ENCODE assay signal across 29 mouse cellular contexts in the genomic region with DNA sequence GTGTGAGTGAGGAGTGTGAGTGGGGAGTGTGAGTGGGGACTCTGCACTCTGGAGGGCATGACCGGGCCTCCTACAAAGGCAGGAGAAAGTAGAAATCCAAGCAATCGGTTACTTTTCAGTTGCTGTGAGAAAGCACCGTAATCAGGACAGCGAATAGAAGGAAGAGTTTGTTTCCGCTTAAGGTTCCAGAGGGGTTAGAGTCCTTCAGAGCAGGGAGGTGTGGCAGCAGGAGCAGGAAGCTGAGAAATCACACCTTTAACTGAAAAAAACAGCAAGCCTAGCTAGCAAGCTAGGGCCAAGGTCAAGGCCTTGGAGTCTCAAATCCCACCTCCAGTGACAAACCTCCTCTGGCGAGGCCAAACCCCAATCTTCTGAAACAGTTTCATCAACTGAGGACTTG.
DNase-seq lines count a peak whose midpoint lies in the region; ATAC-seq lines count a peak whose summit lies in the region.
"Had no signal": no experiment of that assay in that cellular context is flagged by ENCODE, and none has a peak within 500 bp of the region (broad histone marks: within the 10 kb centered on the region; RNA-seq: fewer than 3 reads in every experiment).

No protein-coding gene starts in this region.

- H3K27ac ChIP-seq in liver, embryonic 13.5 days = 0 out of 2 replicates have a peak overlapping the region, but pooled peaks have one; percentile 3
- no peak overlapping the region for H3K27ac ChIP-seq in liver, embryonic 12.5 days
- peak overlapping the region; percentile 33 for H3K27ac ChIP-seq in stomach, embryonic 15.5 days
- H3K27ac ChIP-seq: embryonic facial prominence, embryonic 12.5 days; forebrain, embryonic 10.5 days; hindbrain, embryonic 13.5 days; kidney, postnatal 0 days; midbrain, embryonic 10.5 days; midbrain, embryonic 15.5 days had no signal

- peak; percentile 22 for DNase-seq in kidney, adult 11 months
- DNase-seq in kidney, postnatal 14 days = no peak
- no peak for DNase-seq in liver, embryonic 13.5 days
- peak; percentile 27 for DNase-seq in R1 (ENCODE audit: low read depth, low spot score)
- no peak for DNase-seq in gastrocnemius, adult 8-10 months (ENCODE audit: low spot score in 2 of 2)
- no peak for DNase-seq in frontal cortex, postnatal 25 days (ENCODE audit: low spot score in 2 of 2)
- DNase-seq: adrenal gland, postnatal 14 days; cerebellum, adult 11 months; cerebellum, adult 9-10 months; cerebellum, postnatal 36 days; gastrocnemius, postnatal 14 days; heart, adult 11 months; heart, postnatal 4 days; lung, embryonic 14.5 days; lung, postnatal 14 days; right cerebral cortex, postnatal 25 days; thymus, adult 18-20 months; thymus, postnatal 25 days had no signal

- H3K4me3 ChIP-seq in liver, embryonic 13.5 days (replicated peaks) = no peak overlapping the region
- H3K4me3 ChIP-seq in liver, embryonic 12.5 days = no peak overlapping the region
- no peak overlapping the region for H3K4me3 ChIP-seq in stomach, embryonic 15.5 days (replicated peaks)
- H3K4me3 ChIP-seq: embryonic facial prominence, embryonic 12.5 days; forebrain, embryonic 10.5 days; hindbrain, embryonic 13.5 days; midbrain, embryonic 10.5 days; midbrain, embryonic 15.5 days had no signal

- H3K4me2 ChIP-seq in liver, embryonic 13.5 days = no peak overlapping the region
- no peak overlapping the region for H3K4me2 ChIP-seq in liver, embryonic 12.5 days
- H3K4me2 ChIP-seq in stomach, embryonic 15.5 days = no peak overlapping the region
- H3K4me2 ChIP-seq: embryonic facial prominence, embryonic 12.5 days; heart, embryonic 11.5 days; hindbrain, embryonic 13.5 days; lung, embryonic 14.5 days; midbrain, embryonic 15.5 days had no signal

- no peak for ATAC-seq in liver, embryonic 13.5 days (ENCODE audit: low read depth)
- no peak for ATAC-seq in liver, embryonic 12.5 days
- ATAC-seq in stomach, embryonic 15.5 days (ENCODE audit: insufficient read depth, low FRiP score, low read depth) = peak; percentile 43; the same call in 1 of the 2 replicates
- ATAC-seq: forebrain, embryonic 16.5 days; midbrain, embryonic 15.5 days; Patski had no signal

- peaks cover 58% of the 10 kb centered on the region for H3K4me1 ChIP-seq in liver, embryonic 13.5 days (replicated peaks)
- H3K4me1 ChIP-seq in liver, embryonic 12.5 days = peaks cover 56% of the 10 kb centered on the region
- peaks cover 12% of the 10 kb centered on the region; the same call in 1 of the 2 replicates for H3K4me1 ChIP-seq in stomach, embryonic 15.5 days
- H3K4me1 ChIP-seq: midbrain, embryonic 10.5 days had no signal

- no peaks in the 10 kb centered on the region for H3K36me3 ChIP-seq in liver, embryonic 13.5 days
- no peaks in the 10 kb centered on the region for H3K36me3 ChIP-seq in liver, embryonic 12.5 days
- H3K36me3 ChIP-seq in stomach, embryonic 15.5 days = no peaks in the 10 kb centered on the region
- H3K36me3 ChIP-seq: embryonic facial prominence, embryonic 12.5 days; forebrain, embryonic 10.5 days; hindbrain, embryonic 13.5 days; midbrain, embryonic 10.5 days; midbrain, embryonic 15.5 days had no signal

- no peaks in the 10 kb centered on the region for H3K27me3 ChIP-seq in liver, embryonic 13.5 days
- H3K27me3 ChIP-seq in liver, embryonic 12.5 days (replicated peaks) = no peaks in the 10 kb centered on the region
- no peaks in the 10 kb centered on the region for H3K27me3 ChIP-seq in stomach, embryonic 15.5 days (replicated peaks)
- H3K27me3 ChIP-seq: embryonic facial prominence, embryonic 12.5 days; hindbrain, embryonic 13.5 days; midbrain, embryonic 15.5 days; Patski had no signal

- H3K9me3 ChIP-seq in liver, embryonic 13.5 days (replicated peaks) = no peaks in the 10 kb centered on the region
- H3K9me3 ChIP-seq in liver, embryonic 12.5 days (replicated peaks) = no peaks in the 10 kb centered on the region
- no peaks in the 10 kb centered on the region for H3K9me3 ChIP-seq in stomach, embryonic 15.5 days
- H3K9me3 ChIP-seq: embryonic facial prominence, embryonic 12.5 days; forebrain, embryonic 10.5 days; hindbrain, embryonic 13.5 days; midbrain, embryonic 10.5 days; midbrain, embryonic 15.5 days had no signal

- H3K9ac ChIP-seq in liver, embryonic 13.5 days = peak overlapping the region; percentile 14; the same call in 1 of the 2 replicates
- no peak overlapping the region for H3K9ac ChIP-seq in liver, embryonic 12.5 days
- no peak overlapping the region for H3K9ac ChIP-seq in stomach, embryonic 15.5 days
- H3K9ac ChIP-seq: embryonic facial prominence, embryonic 12.5 days; hindbrain, embryonic 13.5 days; lung, embryonic 14.5 days; midbrain, embryonic 15.5 days had no signal

- WGBS in liver, embryonic 13.5 days (ENCODE audit: insufficient replicate concordance) = 65% methylated on average over 6 of the region's 6 CpGs
- 65% methylated on average over 6 of the region's 6 CpGs for WGBS in liver, embryonic 12.5 days (ENCODE audit: insufficient replicate concordance)
- 57% methylated on average over 6 of the region's 6 CpGs for WGBS in stomach, embryonic 15.5 days

Comparison
In these comparisons a context has a peak if more than half of its experiments do, and no peak if none do; other contexts are left out.
1. DNase-seq: peak in kidney, adult 11 months (single experiment) and R1 (single experiment); none in kidney, postnatal 14 days (single experiment), liver, embryonic 13.5 days (single experiment), gastrocnemius, adult 8-10 months (0 of 2) and frontal cortex, postnatal 25 days (0 of 2).